Comparison of ENCODE assay signal across 19 mouse cellular contexts in genomic region chr9:105972031-105972430, GRCm38 (mm10). TPM values are rescaled to one million over a fixed set of nuclear protein-coding genes. Genes with fewer than 3 reads are reported as not detected.
"Had no signal": no experiment of that assay in that cellular context is flagged by ENCODE, and none has a peak within 500 bp of the region (broad histone marks: within the 10 kb centered on the region; RNA-seq: fewer than 3 reads in every experiment).

No protein-coding gene starts in this region.

- H3K4me2 ChIP-seq: kidney, embryonic 15.5 days; liver, embryonic 13.5 days; midbrain, embryonic 12.5 days; midbrain, embryonic 15.5 days; neural tube, embryonic 12.5 days; neural tube, embryonic 15.5 days had no signal

- ATAC-seq: midbrain, embryonic 15.5 days had no signal

- DNase-seq: kidney, adult 8-10 months; kidney, postnatal 10 days; kidney, postnatal 4 days; liver, embryonic 13.5 days; lung, adult 2 months; lung, postnatal 14 days; right cerebral cortex, adult 18-20 months; right cerebral cortex, postnatal 14 days; right cerebral cortex, postnatal 4 days; thymus, adult 2 months; thymus, postnatal 14 days; thymus, postnatal 4 days had no signal

- H3K27ac ChIP-seq: kidney, embryonic 15.5 days; liver, embryonic 13.5 days; macrophage; midbrain, embryonic 12.5 days; midbrain, embryonic 15.5 days; neural tube, embryonic 12.5 days; neural tube, embryonic 15.5 days had no signal

- H3K9me3 ChIP-seq: kidney, embryonic 15.5 days; liver, embryonic 13.5 days; midbrain, embryonic 12.5 days; midbrain, embryonic 15.5 days; neural tube, embryonic 12.5 days; neural tube, embryonic 15.5 days had no signal

- H3K36me3 ChIP-seq: kidney, embryonic 15.5 days; liver, embryonic 13.5 days; midbrain, embryonic 12.5 days; midbrain, embryonic 15.5 days; neural tube, embryonic 12.5 days; neural tube, embryonic 15.5 days had no signal

- H3K27me3 ChIP-seq: liver, embryonic 13.5 days; midbrain, embryonic 15.5 days had no signal

- H3K4me3 ChIP-seq: kidney, embryonic 15.5 days; liver, embryonic 13.5 days; midbrain, embryonic 12.5 days; midbrain, embryonic 15.5 days; neural tube, embryonic 12.5 days; neural tube, embryonic 15.5 days had no signal

- H3K4me1 ChIP-seq: kidney, embryonic 15.5 days; liver, embryonic 13.5 days; midbrain, embryonic 12.5 days; midbrain, embryonic 15.5 days; neural tube, embryonic 12.5 days had no signal

- H3K9ac ChIP-seq: kidney, embryonic 15.5 days; liver, embryonic 13.5 days; midbrain, embryonic 12.5 days; midbrain, embryonic 15.5 days; neural tube, embryonic 12.5 days; neural tube, embryonic 15.5 days had no signal

RNA-seq across cellular contexts. Expression of gene Col6a5, which starts 11.6 kb away (rescaled TPM):
- total RNA-seq: megakaryocyte, adult 5-6 weeks had no signal
- polyA plus RNA-seq: macrophage had no signal
